Mouse (Mus musculus): ENCODE data around the gene Gm21188.
A peak's percentile ranks its signal among the peaks of the same experiment; 100 is the strongest.
"Not testable (repeated sequence)": the region's sequence is repeated elsewhere in the genome, so short reads cannot be mapped to it uniquely, and the experiment has no call there.

Gm21188 gene

GRCm38 (mm10) chr13:120052085-120052484 is at the start of gene Gm21188:
TSS of gene Gm21188 (minus strand) at chr13:120052194.
- DNase-seq (ENCODE audit: low spot score): not testable (repeated sequence)

DNA sequence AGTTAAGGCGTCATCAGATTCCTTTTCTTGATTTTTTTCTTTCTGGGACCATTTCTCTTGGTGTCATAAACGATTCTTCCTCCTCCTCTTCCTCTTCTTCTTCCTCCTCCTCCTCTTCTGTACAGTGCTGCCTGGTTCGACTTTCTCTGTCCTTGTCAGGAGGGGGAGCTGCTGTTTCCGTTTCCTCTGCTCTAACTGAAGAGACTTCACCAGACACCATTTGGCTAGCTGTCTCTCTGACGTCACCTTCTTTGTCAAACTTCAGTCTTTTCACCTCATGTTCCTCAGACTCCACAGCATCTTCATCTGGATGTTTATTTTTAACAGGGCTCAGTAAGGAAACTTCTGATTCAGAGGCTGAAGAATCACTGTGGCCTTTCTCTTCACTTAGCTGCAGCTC is 47.3 kb upstream of the Gm21188 start:
- DNase-seq (ENCODE audit: low spot score): not testable (repeated sequence)

DNA sequence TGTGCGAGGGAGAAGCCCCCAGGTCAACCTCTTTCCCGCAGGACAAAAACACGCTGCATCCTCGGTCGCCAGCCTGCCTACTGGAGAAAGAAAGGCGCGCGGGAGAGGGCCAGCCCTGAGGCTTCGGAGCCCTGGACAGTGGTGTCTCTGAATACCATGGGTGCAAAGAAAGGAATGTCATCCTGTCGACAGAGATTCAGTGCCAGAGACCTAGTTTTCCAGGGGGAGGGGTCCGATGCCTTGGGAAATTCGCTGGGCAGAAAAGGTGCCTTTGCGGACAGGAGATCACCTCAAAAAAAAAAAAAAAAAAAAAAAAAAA is 44.9 kb upstream of the Gm21188 start:
- DNase-seq (ENCODE audit: low spot score): not testable (repeated sequence)

DNA sequence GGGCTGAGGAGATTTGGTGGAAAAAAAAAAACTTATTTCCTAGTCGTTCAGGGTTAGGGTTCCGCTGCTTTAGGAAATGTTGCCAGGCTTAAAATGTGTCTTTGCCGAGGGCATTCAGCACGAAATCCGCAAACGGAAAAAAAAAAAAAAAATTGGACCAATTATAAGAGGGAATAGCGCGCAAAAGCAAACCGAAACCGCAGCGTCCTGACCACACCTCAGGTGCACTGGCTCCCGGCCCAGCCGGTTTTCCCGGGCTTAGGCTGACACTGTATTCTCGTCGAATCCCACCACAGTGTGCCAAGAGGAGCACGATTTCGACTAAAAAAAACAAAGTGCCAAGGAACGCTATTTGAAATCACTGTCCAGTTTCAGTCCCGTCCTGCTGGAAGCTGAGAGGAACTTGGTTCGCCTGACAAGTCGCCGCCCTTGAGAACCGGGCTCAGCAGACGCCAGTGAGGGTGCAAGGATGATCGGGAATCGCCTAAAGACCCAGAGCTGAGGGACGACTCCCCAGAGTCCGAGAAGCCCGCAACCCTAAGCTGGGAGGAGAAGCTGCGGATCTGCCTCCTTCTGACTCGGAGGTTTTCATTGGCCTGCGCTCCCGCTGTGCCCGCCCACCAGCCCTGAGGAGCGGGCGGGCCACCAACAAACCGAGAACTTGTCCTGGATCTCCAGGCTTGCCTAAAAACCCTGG is 44.4 kb upstream of the Gm21188 start:
- not testable (repeated sequence) for DNase-seq (ENCODE audit: low spot score)

DNA sequence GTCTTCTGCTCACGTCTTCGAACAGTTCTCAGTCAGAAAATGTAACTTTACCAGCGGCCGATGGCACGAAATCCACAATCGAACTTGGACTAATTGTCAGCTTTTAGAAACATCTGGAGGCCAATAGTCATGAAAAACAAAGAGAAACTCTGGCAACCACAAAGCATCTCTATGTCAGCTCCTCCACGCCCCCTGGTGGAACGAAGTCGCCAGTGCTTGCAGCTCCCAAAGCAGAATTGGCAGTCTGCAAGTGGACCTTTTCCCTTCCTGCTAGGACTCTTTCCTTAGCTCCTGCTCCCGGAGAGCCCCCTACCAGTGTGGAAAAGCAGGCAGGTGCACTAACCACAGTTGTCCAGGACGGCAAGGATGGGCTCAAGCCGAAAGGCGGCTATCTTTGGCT is 41.0 kb upstream of the Gm21188 start:
- DNase-seq (ENCODE audit: low spot score): not testable (repeated sequence)

- DNase-seq (ENCODE audit: low spot score): not testable (repeated sequence)
Measured at GRCm38 (mm10) chr13:120079644-120080043, 27.6 kb upstream of the Gm21188 start.

- not testable (repeated sequence) for DNase-seq (ENCODE audit: low spot score)
Measured at GRCm38 (mm10) chr13:120070878-120071277, 18.9 kb upstream of the Gm21188 start.

- DNase-seq (ENCODE audit: low spot score): not testable (repeated sequence)
Measured at GRCm38 (mm10) chr13:120070012-120070598, 18.1 kb upstream of the Gm21188 start.

GRCm38 (mm10) chr13:120063439-120064089 is 11.6 kb upstream of the Gm21188 start:
- DNase-seq (ENCODE audit: low spot score): not testable (repeated sequence)

- not testable (repeated sequence) for DNase-seq (ENCODE audit: low spot score)
Measured at GRCm38 (mm10) chr13:120062903-120063302, 10.9 kb upstream of the Gm21188 start.

GRCm38 (mm10) chr13:120048608-120049007 is 3.4 kb downstream of the Gm21188 start:
- not testable (repeated sequence) for DNase-seq (ENCODE audit: low spot score)

DNA sequence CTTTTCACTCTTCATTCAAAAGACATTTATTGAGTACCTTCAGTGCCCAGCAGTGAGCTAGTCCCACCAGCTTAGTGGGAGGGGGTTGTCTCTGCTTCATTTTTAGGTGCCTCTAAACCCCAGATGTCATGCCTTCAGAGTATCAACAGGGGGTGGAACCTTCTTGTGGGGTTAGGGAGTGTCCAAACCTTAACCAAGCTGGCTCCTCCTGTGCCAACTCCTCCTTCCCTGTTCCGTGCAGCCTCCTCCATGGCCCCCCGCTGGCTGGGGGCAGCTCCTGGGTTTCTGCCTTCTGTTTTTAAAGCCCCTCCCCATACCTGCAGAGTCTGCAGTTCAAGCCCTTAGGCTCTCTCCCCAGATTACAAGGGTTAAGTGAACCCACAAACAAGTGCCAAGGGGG is 3.8 kb downstream of the Gm21188 start:
- DNase-seq (ENCODE audit: low spot score): not testable (repeated sequence)

- DNase-seq (ENCODE audit: low spot score): not testable (repeated sequence)
Measured at GRCm38 (mm10) chr13:120046422-120047209, 5.4 kb downstream of the Gm21188 start.

DNA sequence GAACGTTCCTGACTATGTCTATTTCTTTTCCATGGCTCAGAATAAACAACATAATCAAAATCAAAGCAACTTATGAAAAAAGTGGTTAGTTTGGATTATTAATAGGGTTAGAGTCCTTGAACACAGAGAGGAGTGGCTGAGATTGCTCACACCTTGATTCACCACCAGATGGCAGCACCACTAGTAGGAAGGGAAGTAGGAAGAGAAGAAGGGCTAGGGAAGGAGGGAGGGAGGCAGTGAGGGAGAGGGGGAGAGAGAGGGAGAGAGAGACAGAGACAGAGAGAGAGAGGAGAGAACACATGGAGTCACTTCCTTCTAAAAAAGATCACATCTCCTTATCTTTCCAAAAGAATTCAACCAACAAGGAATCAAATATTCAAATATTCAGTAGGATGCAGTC is 10.8 kb downstream of the Gm21188 start:
- not testable (repeated sequence) for DNase-seq (ENCODE audit: low spot score)

GRCm38 (mm10) chr13:120037881-120038280 is 14.1 kb downstream of the Gm21188 start:
- DNase-seq (ENCODE audit: low spot score): not testable (repeated sequence)

DNA sequence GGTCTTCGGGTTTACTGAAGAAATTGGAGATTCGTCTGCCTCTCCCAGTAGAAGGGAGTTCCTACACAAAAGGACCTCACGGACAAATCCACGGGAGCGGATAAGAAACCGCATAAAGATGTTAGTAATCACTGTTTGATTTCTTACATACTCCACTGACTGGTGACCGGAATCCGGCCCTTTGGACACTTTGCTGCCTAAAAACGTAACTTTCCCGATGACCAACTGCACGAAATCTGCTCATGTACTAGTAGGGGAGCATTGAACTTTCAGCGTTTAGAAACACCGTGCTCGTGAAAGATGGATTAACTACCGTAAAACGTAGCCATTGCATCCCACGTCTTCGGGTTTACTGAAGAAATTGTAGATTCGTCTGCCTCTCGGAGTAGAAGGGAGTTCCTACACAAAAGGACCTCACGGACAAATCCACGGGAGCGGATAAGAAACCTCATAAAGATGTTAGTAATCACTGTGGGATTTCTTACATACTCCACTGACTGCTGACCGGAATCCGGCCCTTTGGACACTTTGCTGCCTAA is 15.3 kb downstream of the Gm21188 start:
- not testable (repeated sequence) for DNase-seq (ENCODE audit: low spot score)

DNA sequence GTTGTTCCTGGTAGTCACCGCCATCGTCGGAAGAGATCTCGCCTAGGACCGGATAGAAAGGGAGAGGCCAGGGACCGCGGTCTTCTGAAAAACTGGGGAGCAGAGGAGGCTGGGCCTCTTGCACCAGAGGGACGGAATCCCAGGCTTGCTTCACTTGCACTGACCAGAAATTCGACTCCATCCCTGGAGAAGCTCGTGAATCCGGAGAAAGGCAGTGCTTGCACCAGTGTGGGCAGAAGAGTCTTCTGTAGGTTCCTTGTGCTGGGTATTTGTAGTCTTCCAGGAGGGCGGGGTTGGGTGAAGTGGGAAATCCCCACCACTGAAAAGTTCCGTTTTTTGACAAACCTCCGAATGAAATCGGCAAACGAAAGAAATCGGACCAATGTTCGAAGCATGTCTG is 16.8 kb downstream of the Gm21188 start:
- not testable (repeated sequence) for DNase-seq (ENCODE audit: low spot score)

- not testable (repeated sequence) for DNase-seq (ENCODE audit: low spot score)
Measured at GRCm38 (mm10) chr13:120034637-120035036, 17.4 kb downstream of the Gm21188 start.

- peak; percentile 23 for DNase-seq (ENCODE audit: low spot score)
Measured at GRCm38 (mm10) chr13:120033516-120034190, 18.3 kb downstream of the Gm21188 start.

DNA sequence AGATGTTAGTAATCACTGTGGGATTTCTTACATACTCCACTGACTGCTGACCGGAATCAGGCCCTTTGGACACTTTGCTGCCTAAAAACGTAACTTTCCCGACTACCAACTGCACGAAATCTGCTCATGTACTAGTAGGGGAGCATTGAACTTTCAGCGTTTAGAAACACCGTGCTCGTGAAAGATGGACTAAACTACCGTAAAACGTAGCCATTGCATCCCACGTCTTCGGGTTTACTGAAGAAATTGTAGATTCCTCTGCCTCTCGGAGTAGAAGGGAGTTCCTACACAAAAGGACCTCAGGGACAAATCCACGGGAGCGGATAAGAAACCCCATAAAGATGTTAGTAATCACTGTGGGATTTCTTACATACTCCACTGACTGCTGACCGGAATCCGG is 20.3 kb downstream of the Gm21188 start:
- peak; percentile 20 for DNase-seq (ENCODE audit: low spot score)

DNA sequence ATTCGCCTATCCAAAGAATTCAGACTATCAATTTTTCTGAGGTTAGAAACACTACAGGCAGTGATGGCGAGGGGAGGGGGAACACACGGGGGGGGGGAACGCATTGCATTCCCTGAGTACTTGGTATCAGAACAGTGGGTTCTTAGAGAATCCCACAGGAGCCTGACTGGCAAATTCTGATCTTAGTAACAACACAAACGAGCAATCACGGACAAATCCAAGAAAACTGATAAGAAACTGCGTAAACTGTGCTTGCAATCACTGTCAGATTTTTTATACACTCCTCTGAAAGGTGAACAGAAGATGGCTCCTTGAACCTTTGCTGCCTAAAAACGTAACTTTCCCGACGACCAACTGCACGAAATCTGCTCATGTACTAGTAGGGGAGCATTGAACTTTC is 24.6 kb downstream of the Gm21188 start:
- DNase-seq (ENCODE audit: low spot score): not testable (repeated sequence)
